Mouse (Mus musculus): ENCODE measurements around the gene Ggnbp2. TPM values are rescaled to one million over a fixed set of nuclear protein-coding genes. Genes with fewer than 3 reads are reported as not detected.

Ggnbp2 gene
- polyA plus RNA-seq, 1 experiment from 2014 or later = 71.9 TPM

- Histone ChIP-seq H3K4me2 (ENCODE audit: low read length) (peak overlapping the region; percentile 78), H3K9ac (replicated peaks; ENCODE audit: low read length) (peak overlapping the region; percentile 97), H3K27me3 (ENCODE audit: control insufficient read depth, insufficient read depth, low read length) (no peaks in the 10 kb centered on the region), H3K36me3 (ENCODE audit: control insufficient read depth, insufficient read depth, low read length) (no peaks in the 10 kb centered on the region), H3K9me3 (ENCODE audit: control insufficient read depth, low read length) (no peaks in the 10 kb centered on the region), H3K4me3 (replicated peaks; ENCODE audit: low read depth, low read length) (peak overlapping the region; percentile 86), H3K27ac (replicated peaks; ENCODE audit: low read depth, low read length) (peak overlapping the region; percentile 99), H3K4me1 (ENCODE audit: control insufficient read depth, insufficient read depth, low read length) (peaks cover 19% of the 10 kb centered on the region)
- DNase-seq (no peak), ATAC-seq (ENCODE audit: low FRiP score, low TSS enrichment) (no peak)
- 84% methylated on average over 4 of the region's 4 CpGs for WGBS
Observed at GRCm38 (mm10) chr11:84871548-84872069, 992 bp upstream of the Ggnbp2 start.

DNA sequence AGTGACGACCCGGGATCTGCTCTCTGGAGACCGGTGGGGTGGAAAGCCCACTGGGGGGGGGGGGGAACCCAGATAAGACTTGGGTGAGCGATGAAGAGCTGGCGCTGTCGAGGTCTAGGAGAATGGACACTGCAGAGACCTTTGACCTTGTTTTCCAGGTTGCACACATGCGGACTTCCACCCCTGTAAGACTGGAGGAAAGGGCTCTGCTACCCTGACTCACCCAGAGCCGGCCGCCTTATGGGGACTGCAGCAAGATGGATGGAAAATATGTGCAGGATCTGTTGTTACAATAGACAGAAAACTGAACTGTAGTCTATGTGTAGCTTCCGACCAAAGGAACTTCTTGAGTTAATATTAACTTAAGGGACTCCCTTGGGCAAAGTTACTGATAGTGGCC is 429 bp upstream of the Ggnbp2 start:
- no peaks in the 10 kb centered on the region for H3K36me3 ChIP-seq (ENCODE audit: control insufficient read depth, insufficient read depth, low read length)
- H3K27ac ChIP-seq (replicated peaks; ENCODE audit: low read depth, low read length) = peak overlapping the region; percentile 99
- DNase-seq = peak; percentile 64
- no peaks in the 10 kb centered on the region for H3K9me3 ChIP-seq (ENCODE audit: control insufficient read depth, low read length)
- H3K9ac ChIP-seq (replicated peaks; ENCODE audit: low read length) = peak overlapping the region; percentile 97
- H3K4me1 ChIP-seq (ENCODE audit: control insufficient read depth, insufficient read depth, low read length) = peaks cover 19% of the 10 kb centered on the region
- H3K4me3 ChIP-seq (replicated peaks; ENCODE audit: low read depth, low read length) = peak overlapping the region; percentile 86
- WGBS = under 1% methylated on average over 10 of the region's 10 CpGs
- no peaks in the 10 kb centered on the region for H3K27me3 ChIP-seq (ENCODE audit: control insufficient read depth, insufficient read depth, low read length)
- no peak for ATAC-seq (ENCODE audit: low FRiP score, low TSS enrichment)
- H3K4me2 ChIP-seq (ENCODE audit: low read length) = peak overlapping the region; percentile 78

DNA sequence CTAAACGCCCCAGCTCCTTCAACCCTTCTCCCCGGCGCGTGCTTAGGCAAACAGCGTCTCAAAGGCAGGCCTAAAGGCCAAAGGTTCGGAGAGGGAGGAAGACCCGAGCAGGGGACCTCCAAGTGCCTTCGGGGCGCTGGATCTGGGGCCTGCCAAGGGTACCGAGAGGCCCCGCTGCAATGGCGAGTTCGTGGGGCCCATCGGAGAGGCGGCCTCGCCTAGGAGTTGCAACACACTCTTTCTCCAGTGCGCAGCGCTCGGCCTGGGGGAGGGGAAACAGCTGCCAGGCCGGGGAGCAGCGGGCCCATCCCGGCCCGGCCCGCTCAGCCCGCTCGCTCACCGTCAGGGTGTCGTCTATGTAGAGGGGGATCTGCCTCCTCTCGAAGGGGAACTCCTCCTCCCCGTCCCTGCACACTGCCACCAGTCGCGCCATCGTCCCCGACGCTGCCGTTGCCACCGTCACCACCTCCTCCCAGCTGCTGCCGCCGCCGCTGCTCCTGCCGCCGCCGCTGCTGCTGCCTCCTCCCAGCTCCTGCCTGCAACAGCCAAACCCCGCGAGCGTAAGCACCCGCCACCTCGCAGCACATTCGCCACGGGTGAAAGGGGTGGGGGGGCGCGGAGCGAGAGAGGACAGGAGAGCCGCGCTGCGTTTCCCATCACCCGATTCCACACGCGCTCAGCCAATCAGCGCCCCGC is 932 bp downstream of the Ggnbp2 start:
- Histone ChIP-seq H3K27me3 (ENCODE audit: control insufficient read depth, insufficient read depth, low read length) (no peaks in the 10 kb centered on the region), H3K9ac (replicated peaks; ENCODE audit: low read length) (peak overlapping the region; percentile 80), H3K9me3 (ENCODE audit: control insufficient read depth, low read length) (no peaks in the 10 kb centered on the region), H3K4me3 (replicated peaks; ENCODE audit: low read depth, low read length) (peak overlapping the region; percentile 86), H3K27ac (replicated peaks; ENCODE audit: low read depth, low read length) (peak overlapping the region; percentile 99), H3K36me3 (ENCODE audit: control insufficient read depth, insufficient read depth, low read length) (no peaks in the 10 kb centered on the region), H3K4me1 (ENCODE audit: control insufficient read depth, insufficient read depth, low read length) (peaks cover 19% of the 10 kb centered on the region), H3K4me2 (ENCODE audit: low read length) (peak overlapping the region; percentile 66)
- ATAC-seq (ENCODE audit: low FRiP score, low TSS enrichment) = peak; percentile 86
- DNase-seq = peak; percentile 98
- WGBS = under 1% methylated on average over 52 of the region's 61 CpGs

DNA sequence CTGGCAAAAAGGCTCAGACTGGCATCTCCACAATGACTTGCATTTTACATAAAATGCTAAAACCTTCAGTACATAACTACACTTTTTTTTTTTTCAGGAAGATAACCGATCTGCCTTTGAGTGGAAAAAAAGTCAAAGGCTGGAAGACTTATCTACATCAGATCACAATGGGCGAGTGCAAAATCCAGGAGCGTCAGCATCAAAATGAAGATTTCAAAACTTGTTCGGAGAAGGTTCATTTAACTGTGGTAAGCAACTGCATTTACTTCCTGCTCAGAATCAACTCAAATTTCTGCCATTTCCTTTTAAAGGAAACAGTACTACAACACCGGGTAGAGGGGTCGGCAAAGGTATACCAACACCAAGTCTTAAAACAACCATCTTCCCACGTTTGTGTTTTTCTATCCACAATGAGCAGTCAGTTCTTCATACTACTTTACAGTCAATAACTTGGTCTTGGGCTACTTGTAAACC is 1.8 kb downstream of the Ggnbp2 start:
- Histone ChIP-seq H3K9ac (replicated peaks; ENCODE audit: low read length) (peak overlapping the region; percentile 80), H3K27me3 (ENCODE audit: control insufficient read depth, insufficient read depth, low read length) (no peaks in the 10 kb centered on the region), H3K4me1 (ENCODE audit: control insufficient read depth, insufficient read depth, low read length) (peaks cover 19% of the 10 kb centered on the region), H3K4me3 (replicated peaks; ENCODE audit: low read depth, low read length) (peak overlapping the region; percentile 86), H3K9me3 (ENCODE audit: control insufficient read depth, low read length) (no peaks in the 10 kb centered on the region), H3K36me3 (ENCODE audit: control insufficient read depth, insufficient read depth, low read length) (no peaks in the 10 kb centered on the region), H3K4me2 (ENCODE audit: low read length) (peak overlapping the region; percentile 66), H3K27ac (replicated peaks; ENCODE audit: low read depth, low read length) (no peak overlapping the region; the same call in 1 of the 2 replicates)
- 16% methylated on average over 7 of the region's 7 CpGs for whole genome bisulfite sequencing
- no peak for DNase-seq
- no peak for ATAC-seq (ENCODE audit: low FRiP score, low TSS enrichment)

DNA sequence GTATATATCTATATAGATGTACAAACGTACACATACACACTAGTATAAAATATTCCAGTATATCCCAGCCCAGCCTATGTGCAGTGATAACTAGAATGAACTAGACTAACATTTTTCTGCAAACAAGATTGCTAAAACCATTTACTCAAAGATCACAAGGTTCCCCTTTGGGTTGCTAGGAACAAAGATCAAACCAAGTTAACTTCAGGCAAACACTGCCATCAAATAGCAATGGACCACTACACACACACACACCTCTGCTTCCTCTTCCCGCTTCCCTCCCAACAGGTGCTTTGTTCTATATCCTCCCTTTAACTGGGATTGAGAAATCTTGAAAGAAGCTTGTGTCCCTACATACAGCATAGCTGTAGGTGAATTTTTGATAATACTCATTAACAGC is 3.0 kb downstream of the Ggnbp2 start:
- H3K9ac ChIP-seq (replicated peaks; ENCODE audit: low read length) = no peak overlapping the region
- H3K4me3 ChIP-seq (replicated peaks; ENCODE audit: low read depth, low read length) = 0 out of 2 replicates have a peak overlapping the region, but pooled peaks have one; percentile 8
- DNase-seq (no peak), ATAC-seq (ENCODE audit: low FRiP score, low TSS enrichment) (no peak)
- H3K9me3 ChIP-seq (ENCODE audit: control insufficient read depth, low read length) = no peaks in the 10 kb centered on the region
- H3K4me1 ChIP-seq (ENCODE audit: control insufficient read depth, insufficient read depth, low read length) = peaks cover 19% of the 10 kb centered on the region
- H3K27ac ChIP-seq (replicated peaks; ENCODE audit: low read depth, low read length) = no peak overlapping the region
- H3K36me3 ChIP-seq (ENCODE audit: control insufficient read depth, insufficient read depth, low read length) = peaks cover 2% of the 10 kb centered on the region; the same call in 1 of the 2 replicates
- 93% methylated on average over 2 of the region's 2 CpGs for WGBS
- H3K4me2 ChIP-seq (ENCODE audit: low read length) = peak overlapping the region; percentile 32
- H3K27me3 ChIP-seq (ENCODE audit: control insufficient read depth, insufficient read depth, low read length) = no peaks in the 10 kb centered on the region

- DNase-seq = no peak
- ATAC-seq (ENCODE audit: low FRiP score, low TSS enrichment) = no peak
- H3K36me3 ChIP-seq (ENCODE audit: control insufficient read depth, insufficient read depth, low read length) = peaks cover 10% of the 10 kb centered on the region
- no peak overlapping the region for H3K27ac ChIP-seq (replicated peaks; ENCODE audit: low read depth, low read length)
- peaks cover 13% of the 10 kb centered on the region for H3K4me1 ChIP-seq (ENCODE audit: control insufficient read depth, insufficient read depth, low read length)
- no peak overlapping the region for H3K4me2 ChIP-seq (ENCODE audit: low read length)
- H3K9me3 ChIP-seq (ENCODE audit: control insufficient read depth, low read length) = no peaks in the 10 kb centered on the region
- H3K27me3 ChIP-seq (ENCODE audit: control insufficient read depth, insufficient read depth, low read length) = no peaks in the 10 kb centered on the region
- no peak overlapping the region for H3K4me3 ChIP-seq (replicated peaks; ENCODE audit: low read depth, low read length)
- H3K9ac ChIP-seq (replicated peaks; ENCODE audit: low read length) = no peak overlapping the region
- WGBS = 90% methylated on average over 2 of the region's 2 CpGs
Observed at GRCm38 (mm10) chr11:84865268-84865667, 5.3 kb downstream of the Ggnbp2 start.

DNA sequence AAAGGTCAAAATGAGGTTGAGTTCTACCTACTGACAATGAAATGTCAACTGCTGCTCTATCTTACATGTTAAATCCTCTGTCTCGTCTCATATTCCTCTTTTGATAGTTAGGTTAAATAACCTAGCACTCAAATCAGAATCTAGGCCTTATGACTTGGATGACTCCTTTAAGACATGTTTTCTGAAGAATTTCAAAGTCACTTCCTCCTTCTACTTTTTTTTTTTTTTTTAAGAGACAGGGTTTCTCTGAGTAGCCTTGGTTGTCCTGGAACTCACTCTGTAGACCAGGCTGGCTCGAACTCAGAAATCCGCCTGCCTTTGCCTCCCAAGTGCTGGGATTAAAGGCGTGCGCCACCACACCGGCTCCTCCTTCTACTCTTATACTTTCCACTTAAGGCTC is 15.3 kb downstream of the Ggnbp2 start:
- no peak overlapping the region for H3K27ac ChIP-seq (replicated peaks; ENCODE audit: low read depth, low read length)
- no peaks in the 10 kb centered on the region for H3K27me3 ChIP-seq (ENCODE audit: control insufficient read depth, insufficient read depth, low read length)
- H3K9ac ChIP-seq (replicated peaks; ENCODE audit: low read length) = no peak overlapping the region
- no peak for ATAC-seq (ENCODE audit: low FRiP score, low TSS enrichment)
- H3K4me3 ChIP-seq (replicated peaks; ENCODE audit: low read depth, low read length) = no peak overlapping the region
- no peak overlapping the region for H3K4me2 ChIP-seq (ENCODE audit: low read length)
- H3K4me1 ChIP-seq (ENCODE audit: control insufficient read depth, insufficient read depth, low read length) = no peaks in the 10 kb centered on the region
- no peak for DNase-seq
- peaks cover 68% of the 10 kb centered on the region for H3K36me3 ChIP-seq (ENCODE audit: control insufficient read depth, insufficient read depth, low read length)
- H3K9me3 ChIP-seq (ENCODE audit: control insufficient read depth, low read length) = no peaks in the 10 kb centered on the region
- 95% methylated on average over 6 of the region's 6 CpGs for WGBS

DNA sequence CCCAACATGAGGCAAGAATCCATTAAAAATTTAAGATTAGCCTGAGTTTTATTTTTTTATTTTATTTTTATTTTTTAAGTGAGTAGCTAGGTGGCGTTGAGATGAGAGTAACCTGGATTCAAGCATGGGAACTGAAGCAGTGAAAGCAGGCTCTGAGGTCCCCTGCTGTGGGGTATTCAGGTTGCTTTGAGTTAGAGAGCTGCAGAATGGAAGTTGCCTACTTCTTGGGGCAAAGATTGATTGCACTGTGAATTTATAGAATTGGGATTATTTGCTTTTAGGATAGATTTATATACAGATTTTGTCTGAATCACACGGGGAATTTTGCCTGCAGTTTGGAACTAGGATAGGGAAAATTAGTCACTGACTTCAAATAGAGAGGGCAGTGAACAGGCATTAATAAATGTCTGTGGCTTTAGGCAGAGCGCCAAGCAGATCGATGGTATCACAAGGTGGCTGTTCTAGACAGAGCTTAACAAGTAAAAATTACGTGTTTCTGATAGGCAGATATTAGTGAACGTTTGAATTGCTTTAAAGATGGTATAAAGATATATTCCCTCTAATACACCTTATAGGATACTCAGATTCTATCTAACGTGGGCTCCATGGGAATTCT is 23.0 kb downstream of the Ggnbp2 start:
- DNase-seq = no peak
- no peak overlapping the region for H3K4me3 ChIP-seq (replicated peaks; ENCODE audit: low read depth, low read length)
- H3K4me1 ChIP-seq (ENCODE audit: control insufficient read depth, insufficient read depth, low read length) = no peaks in the 10 kb centered on the region
- H3K4me2 ChIP-seq (ENCODE audit: low read length) = no peak overlapping the region
- no peak for ATAC-seq (ENCODE audit: low FRiP score, low TSS enrichment)
- no peak overlapping the region for H3K27ac ChIP-seq (replicated peaks; ENCODE audit: low read depth, low read length)
- H3K27me3 ChIP-seq (ENCODE audit: control insufficient read depth, insufficient read depth, low read length) = no peaks in the 10 kb centered on the region
- H3K36me3 ChIP-seq (ENCODE audit: control insufficient read depth, insufficient read depth, low read length) = peaks cover 48% of the 10 kb centered on the region
- H3K9ac ChIP-seq (replicated peaks; ENCODE audit: low read length) = no peak overlapping the region
- no peaks in the 10 kb centered on the region for H3K9me3 ChIP-seq (ENCODE audit: control insufficient read depth, low read length)
- 92% methylated on average over 7 of the region's 7 CpGs for WGBS
